Mouse (Mus musculus) CD4-positive, CD25-positive, alpha-beta regulatory T cell, adult 2 months (primary cell): ENCODE results near the gene Ndufa7.

Experiments
- DNase-seq: peaks from one replicate; pipeline ENCODE4 v3.0.0-alpha.2; 2012; ENCODE audit warnings: low read depth, low spot score

Ndufa7 gene

DNA sequence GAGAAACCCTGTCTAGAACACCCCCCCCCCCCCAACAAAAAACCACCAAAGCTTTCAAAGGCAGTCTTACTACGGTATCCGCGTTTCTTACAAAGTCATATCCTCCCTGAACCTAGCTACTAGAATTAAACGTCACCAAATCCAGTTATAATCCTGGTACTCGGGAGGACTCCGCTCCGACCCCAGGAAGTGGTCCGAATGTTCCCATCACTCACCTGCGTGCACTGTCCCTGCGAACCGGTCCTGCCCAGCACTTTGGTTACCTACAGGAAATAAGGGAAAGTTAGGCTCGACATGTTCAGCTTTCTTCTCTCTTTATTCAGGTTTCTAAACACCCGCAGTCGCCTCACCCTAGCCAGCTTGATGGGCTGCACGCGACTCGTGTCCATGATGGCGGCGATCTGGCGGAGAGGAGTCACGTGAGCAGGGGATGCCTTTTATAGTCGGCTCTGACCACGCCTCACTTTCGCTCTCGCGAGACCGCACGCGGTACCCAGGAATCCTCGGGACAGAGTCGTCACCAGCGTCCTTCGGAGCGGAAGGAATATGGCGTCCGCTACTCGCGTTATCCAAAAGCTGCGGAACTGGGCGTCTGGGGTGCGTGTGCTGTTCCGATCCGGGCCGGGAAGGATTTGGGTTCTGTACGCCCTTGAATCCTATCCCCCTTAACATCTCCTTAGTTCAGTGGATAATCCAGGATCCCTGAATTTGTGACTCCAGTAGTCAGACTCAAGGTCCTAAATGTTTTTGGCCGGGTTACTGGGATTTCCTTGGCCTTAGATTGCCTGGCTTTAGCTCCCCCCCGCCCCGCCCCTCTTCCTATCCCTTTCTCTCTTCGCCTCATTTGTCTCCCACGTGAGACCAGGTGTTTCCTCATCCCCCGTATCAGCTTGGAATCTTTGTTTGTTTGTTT, at the start of gene Ndufa7, which contains the start of gene Rps28:
Gene Ndufa7, plus strand, starts transcription at position 489 of the 913 bp plus-strand sequence.
Gene Rps28, minus strand, starts transcription at position 479 of the 913 bp plus-strand sequence.
- DNase-seq: peak; percentile 99

DNA sequence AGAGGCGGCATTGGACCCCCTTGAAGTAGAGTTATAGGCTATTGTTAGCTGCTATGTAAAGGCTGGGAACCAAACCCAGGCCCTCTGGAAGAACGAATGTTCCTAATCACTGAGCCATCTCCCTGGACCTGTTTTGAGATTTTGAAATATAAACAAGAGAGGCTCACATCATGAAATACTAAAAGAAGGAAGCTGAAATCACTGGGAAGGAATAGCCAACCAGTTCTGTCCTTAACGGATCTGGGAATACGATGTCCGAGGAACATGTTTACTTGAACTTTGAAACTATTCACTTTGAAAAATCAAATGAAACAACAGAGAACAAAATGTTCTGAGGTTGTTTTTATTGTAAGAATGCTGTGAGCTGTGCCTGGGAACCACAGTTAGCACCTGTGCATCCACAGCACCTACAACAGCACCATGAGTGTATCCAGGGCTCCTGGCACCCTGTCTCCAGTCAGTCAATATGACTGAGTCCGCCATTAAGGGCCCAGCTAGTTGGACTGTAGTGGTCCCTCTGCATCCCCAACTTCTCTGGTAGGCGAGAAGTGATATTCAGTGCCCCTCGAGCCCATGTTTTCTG, 49.7 kb upstream of the Ndufa7 start:
- DNase-seq: no peak

DNA sequence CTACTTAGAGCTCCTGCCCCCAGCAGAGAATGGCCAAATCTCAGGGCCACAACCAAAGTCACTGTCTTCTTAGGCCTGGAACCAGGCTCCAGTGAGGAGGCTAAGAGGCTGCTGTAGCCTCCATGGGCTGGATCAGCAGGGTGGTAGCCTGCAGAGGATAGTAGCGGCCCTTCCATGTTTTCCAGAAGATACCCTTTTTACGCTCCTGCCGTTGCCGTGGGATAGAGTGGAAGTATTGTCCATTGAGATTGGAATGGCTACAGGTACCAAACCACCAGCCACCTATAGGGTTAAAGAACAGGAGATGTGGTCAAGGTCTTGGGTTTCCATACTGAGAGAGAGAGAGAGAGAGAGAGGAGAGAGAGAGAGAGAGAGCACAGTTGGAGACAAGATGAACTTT, 49.1 kb upstream of the Ndufa7 start:
- no peak for DNase-seq

DNA sequence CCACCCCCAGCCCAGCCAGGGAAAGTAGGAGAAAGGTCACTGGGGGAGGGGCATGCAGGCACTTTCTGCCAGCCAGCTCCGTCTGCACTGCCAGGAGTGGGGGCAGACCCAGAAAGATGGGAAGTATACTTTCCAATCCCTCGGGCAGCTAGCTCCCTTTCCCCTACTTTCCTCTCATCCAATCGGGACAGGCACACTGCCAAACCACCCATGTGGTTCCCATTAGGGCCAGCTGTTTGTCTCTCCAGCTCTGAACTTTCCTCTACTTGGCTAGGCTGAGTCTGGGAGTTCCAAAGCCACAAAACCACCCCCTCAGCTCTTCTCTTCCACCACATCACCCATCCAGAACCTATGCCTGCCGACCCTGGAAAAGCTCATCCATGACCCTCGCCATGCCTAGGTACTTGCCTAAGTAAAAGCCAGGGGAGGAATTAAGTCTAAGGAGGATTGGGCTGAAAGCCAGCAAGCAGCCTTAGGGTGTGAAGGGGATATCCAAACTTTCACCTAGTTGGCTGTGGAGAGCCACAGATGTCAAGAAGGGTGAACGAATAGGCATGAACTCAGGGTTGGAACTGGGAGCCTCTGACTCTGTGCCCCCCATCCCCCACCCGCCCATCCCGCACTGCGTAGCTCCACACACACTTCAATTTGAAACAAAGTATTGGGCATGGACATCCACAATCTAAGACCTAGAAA, 45.0 kb upstream of the Ndufa7 start:
- no peak for DNase-seq

DNA sequence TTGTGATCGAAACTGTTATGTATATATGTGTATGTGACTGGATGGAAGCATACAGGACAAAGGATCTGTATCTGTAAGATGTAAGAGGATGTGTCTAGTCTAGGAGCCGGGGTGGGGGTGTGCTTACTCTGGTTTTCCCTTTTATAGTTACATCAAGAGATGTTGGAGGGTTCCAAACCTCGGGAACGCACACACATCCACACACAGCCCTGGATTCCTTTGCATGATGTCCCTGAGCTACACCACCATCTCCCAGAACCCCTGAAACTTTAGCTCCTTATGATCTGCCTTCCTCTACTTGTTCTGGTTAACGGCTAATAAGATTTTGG, 44.4 kb upstream of the Ndufa7 start:
- DNase-seq: no peak

DNA sequence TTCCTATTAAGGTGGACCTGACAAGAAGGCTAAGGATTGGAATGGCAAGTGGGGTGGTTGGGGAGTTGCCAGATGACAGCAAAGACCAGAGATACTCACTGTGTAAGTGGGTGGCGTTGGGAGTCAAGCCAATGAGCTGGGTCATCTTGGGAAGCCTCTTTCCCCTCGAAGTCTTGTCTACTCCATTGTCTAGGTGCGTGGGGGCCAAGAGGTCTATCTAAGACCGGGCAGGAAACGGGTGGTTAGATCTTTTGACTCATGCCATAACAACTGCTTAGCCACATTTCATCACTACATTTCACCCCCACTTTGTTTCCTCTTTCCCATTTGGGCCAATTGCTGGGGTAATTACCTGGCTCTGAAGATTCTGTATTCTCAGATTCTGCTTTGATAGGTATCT, 43.9 kb upstream of the Ndufa7 start:
- DNase-seq: peak; percentile 52

DNA sequence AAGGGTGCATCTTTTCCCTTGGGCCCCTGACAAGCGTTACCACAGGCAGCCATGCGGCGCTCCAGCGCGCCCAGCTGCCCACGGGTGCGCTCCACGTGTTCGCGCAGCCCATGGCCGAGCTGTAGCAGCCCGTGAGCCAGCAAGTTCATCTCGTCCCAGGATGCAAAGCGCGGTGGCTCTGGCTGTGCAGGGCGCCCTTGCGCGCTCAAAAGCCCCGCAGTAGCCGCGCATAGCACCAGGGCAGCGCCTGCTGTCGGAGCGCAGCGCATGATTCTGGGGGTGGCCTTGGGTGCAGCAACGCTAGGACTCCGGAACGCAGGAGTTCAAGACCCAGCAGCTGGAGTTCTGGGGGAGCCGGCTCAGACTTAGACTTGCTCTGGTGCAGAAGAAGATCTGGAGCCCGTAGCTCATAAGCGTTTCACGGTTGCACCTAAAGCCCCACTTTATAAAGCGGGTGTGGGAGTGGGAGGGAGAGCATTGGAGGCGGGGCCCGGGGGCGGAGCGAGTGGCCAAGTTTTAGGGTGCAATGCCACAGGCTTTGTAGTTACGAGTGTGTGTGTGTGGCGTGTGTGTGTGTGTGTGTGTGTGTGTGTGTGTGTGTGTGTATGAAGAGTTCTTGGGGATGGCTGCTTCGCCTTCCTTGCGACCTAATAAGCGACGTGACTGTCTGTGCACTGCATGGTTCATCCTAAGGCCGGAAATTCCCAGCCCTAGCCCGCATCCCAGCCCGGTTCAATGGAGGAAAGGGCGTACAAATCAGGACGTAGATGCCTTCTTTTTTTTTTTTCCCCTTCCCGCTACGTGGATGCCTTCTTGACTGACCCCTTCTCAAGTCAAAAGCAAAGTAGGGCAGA, 43.0 kb upstream of the Ndufa7 start, which contains the start of gene Angptl4:
Gene Angptl4, minus strand, starts transcription at position 707 of the 854 bp plus-strand sequence.
- peak; percentile 79 for DNase-seq

GRCm38 (mm10) chr17:33782067-33782466, 42.3 kb upstream of the Ndufa7 start:
- peak; percentile 32 for DNase-seq

- DNase-seq: no peak
Observed at GRCm38 (mm10) chr17:33783408-33783807, 41.0 kb upstream of the Ndufa7 start.

GRCm38 (mm10) chr17:33784939-33785338, 39.4 kb upstream of the Ndufa7 start:
- no peak for DNase-seq

GRCm38 (mm10) chr17:33786375-33786774, 38.0 kb upstream of the Ndufa7 start:
- DNase-seq: no peak

GRCm38 (mm10) chr17:33788732-33789131, 35.6 kb upstream of the Ndufa7 start:
- DNase-seq: no peak

DNA sequence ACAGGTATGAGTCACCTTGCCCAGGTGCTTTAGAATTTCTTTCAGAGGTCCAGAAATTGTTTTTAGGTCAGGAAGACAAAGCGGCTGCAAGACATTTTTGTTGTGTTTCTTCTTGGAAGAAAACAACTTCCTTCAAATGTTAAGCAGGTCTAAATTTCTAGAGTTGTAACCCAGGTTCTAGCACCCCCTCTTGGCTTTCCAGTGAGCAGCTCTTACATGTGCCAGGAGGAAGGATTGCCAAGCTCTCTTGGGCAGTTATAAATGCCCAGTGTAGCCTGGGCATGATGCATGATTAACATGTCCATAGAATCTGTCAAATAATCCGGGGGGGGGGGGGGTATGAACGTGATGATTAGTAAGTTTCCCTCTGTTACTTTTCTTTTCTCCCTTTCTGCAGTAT, 26.1 kb upstream of the Ndufa7 start:
- peak; percentile 30 for DNase-seq

DNA sequence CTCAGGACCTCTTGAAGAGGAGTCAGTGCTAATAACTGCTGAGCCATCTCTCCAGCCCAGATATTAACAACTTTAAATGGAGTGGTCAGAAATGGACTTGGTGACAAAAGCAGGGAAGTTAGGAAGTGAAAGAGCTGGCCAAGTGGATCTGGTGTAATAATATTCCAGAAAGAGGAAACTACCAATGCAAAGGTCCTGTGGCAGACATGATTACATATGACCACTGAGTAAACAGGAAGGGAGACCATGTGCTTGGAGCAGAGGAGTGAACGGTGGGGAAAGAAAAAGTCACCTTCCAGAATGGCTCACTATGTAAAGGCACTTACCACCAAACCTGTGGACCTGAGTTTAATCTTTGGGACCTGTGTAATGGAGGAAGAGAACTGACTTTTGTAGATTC, 25.1 kb upstream of the Ndufa7 start:
- no peak for DNase-seq

GRCm38 (mm10) chr17:33802221-33802620, 22.2 kb upstream of the Ndufa7 start:
- DNase-seq: peak; percentile 52

DNA sequence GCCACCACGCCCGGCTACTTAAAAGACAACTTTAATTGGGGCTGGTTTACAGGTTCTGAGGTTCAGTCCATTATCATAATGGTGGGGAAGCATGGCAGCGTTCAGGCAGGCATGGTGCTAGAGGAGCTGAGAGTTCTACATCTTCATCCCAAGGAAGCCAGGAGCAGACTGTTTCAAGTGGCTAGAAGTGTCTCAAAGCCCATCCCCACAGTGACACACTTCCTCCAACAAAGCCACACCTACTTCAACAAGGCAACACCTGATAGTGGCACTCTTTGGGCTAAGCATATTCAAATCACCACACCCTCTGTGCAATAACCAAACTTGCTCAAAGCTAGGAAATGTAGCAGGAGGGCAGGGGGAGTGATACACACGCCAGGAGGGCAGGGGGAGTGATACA, 20.2 kb upstream of the Ndufa7 start:
- no peak for DNase-seq

GRCm38 (mm10) chr17:33804745-33805144, 19.6 kb upstream of the Ndufa7 start:
- no peak for DNase-seq

DNA sequence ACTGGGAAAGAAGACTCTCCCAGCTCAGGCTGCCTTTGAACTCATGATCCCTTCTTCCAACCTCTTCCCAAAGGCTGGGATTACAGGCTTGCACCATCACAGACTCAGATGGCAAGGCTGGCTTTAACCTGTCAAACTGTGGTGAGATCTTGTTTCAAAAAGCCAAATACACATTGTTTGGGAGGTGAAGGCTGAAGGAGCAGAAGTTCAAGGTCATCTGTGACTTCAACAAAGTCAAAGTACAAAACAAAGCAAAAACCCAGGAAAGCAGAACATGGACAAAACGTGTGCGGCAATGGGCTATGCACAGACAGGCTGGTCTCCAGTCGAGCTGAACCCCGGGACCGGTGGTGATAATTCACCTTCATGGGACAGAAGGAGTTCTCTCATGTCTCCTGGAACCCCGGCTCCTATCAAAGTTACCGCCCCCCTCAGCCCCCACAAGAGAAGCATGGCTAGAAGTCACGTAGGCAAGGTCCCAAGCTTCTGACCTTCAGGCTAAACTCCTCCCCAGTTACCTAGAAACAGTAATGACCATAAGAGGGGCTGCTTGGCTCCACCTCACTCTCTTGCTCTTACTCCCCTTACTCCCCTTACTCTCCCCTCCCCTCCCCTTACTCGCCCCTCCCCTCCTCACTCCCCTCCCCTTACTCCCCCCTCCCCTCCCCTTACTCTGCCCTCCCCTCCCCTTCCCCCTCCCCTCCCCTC, 17.0 kb upstream of the Ndufa7 start:
- DNase-seq: no peak

- DNase-seq: no peak
Observed at GRCm38 (mm10) chr17:33808192-33808591, 16.2 kb upstream of the Ndufa7 start.

DNA sequence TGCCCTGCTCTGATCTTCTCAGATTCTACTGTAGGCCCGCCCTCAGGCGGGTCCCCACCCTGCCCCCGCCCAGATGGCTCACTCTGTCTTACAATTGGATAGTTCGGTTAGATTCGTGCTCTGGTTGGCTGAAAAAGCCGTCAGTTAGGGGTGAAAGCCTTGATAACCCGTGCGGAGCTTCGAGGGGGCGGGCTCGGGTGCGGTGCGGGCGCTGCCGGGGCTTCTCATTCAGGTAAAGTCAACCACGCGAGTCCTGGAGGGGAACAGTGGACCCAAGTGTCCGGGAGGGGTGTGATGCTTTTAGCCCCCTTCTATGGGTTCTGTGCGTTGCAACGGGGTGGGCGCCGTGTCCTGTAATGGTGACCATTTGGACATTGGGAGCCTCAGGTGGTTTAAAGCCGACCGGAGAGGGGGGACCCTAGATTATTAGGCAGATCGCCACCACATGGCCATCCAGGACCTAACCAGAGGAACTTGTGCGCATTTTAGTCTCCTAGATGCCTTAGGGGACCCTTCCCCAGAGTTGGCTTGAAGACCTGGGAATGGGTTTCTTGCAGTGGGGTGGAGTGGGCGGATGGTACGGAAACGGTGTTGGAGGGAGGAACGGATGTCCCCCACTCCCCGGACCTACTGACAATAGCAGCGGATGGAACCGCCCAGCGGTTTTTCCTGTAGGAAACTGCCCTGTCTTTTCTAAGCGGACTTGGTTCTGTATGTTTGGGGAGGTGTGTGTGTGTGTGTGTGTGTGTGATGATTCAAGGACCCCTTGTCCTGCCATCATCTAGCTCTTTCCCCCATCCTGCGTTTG, 13.8 kb upstream of the Ndufa7 start, which contains the start of gene Kank3:
Gene Kank3, plus strand, starts transcription at position 186 of the 808 bp plus-strand sequence.
- DNase-seq: peak; percentile 90
